Mouse (Mus musculus) neutrophil, adult 5-6 weeks (primary cell): ENCODE results near the gene Gm4884. TPM values are rescaled to one million over a fixed set of nuclear protein-coding genes. Genes with fewer than 3 reads are reported as not detected.
"Not testable (repeated sequence)": the region's sequence is repeated elsewhere in the genome, so short reads cannot be mapped to it uniquely, and the experiment has no call there.

Experiments
- ATAC-seq: fragments of 151-379, 151-347 bp; 2 replicates; pipeline ENCODE4 v1.8.0; 2017; ENCODE audit warnings: mild to moderate bottlenecking, moderate TSS enrichment; ENCODE audit not compliant: insufficient number of reproducible peaks, poor library complexity, low FRiP score, severe bottlenecking; ENCODE audit errors: extremely low read depth
- total RNA-seq: library from RNA; stranded (forward); fragments of 200-1000 nt; gene quantifications from 2 replicates; pipeline ENCODE4 v1.2.3, GENCODE M21; 2017

Gene Gm4884
- 0.23 TPM in 1 of 2 replicates, not detected in the other for total RNA-seq

GRCm38 (mm10) chr7:41032419-41032818 is at the start of gene Gm4884:
Gm4884 (plus strand) TSS chr7:41032719.
- ATAC-seq = not testable (repeated sequence)

DNA sequence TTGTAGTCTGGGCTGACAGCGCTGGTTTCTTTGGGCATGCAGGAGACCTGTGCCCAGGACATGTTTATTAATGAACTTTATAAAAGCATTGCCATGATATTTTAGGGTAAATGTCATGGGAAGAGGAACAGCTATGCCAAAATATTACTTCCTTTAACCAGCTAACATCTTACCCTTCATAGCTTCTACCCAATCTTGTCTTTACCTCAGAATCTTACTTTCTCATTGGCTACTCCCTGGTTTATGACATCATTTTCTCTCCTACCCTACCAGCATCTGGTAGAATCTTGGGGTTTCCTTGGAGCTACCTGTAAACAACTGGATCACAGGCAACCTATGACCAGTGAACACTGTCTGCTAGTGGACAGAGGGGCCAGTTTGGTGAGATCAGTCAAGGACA is 45.3 kb upstream of the Gm4884 start, which contains the start of gene 4930433I11Rik:
TSS of gene 4930433I11Rik (plus strand) at position 301 of the 400 bp plus-strand sequence.
- no peak for ATAC-seq

- not testable (repeated sequence) for ATAC-seq
Measured at GRCm38 (mm10) chr7:41044058-41044457, 11.5 kb downstream of the Gm4884 start.

Other genes with a start within 250 kb of the Gm4884 start
- not detected in 2 replicates for gene Vstm2b, start 134.4 kb upstream of the Gm4884 start, total RNA-seq
- gene 4930433I11Rik, start 45.2 kb upstream of the Gm4884 start, total RNA-seq = not detected in 2 replicates
- 0.23 TPM in 1 of 2 replicates, not detected in the other for gene Gm5592, start 121.1 kb downstream of the Gm4884 start, total RNA-seq